Comparison of ENCODE assay signal across 18 mouse cellular contexts in the genomic region with DNA sequence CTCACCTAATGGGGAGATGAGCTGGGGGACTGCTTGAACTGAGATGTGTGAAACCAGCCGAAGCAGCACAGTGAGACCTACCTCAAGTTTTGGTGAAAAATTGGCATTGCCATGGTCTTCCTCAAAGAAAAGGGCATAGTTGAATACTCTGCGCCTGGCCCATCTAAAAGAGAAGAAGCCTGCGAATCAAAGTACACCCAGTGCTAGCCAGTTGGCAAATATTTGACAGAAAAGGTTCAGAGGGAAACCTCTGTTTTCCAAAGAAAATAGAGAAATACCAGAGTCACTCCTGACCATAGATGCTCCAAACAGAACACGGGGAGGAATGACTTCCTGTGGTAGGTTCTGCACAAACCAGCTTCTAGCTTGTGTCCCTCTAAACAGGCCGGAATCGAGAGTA.
"Had no signal": no experiment of that assay in that cellular context is flagged by ENCODE, and none has a peak within 500 bp of the region (broad histone marks: within the 10 kb centered on the region; RNA-seq: fewer than 3 reads in every experiment).

No protein-coding gene starts in this region.

- H3K36me3 ChIP-seq: liver, embryonic 13.5 days; midbrain, embryonic 12.5 days; midbrain, embryonic 15.5 days; neural tube, embryonic 12.5 days; neural tube, embryonic 15.5 days had no signal

- H3K4me2 ChIP-seq: liver, embryonic 13.5 days; lung, embryonic 14.5 days; midbrain, embryonic 12.5 days; midbrain, embryonic 15.5 days; neural tube, embryonic 12.5 days; neural tube, embryonic 15.5 days had no signal

- H3K27ac ChIP-seq: left cerebral cortex, adult 2 months; liver, embryonic 13.5 days; macrophage; midbrain, embryonic 12.5 days; midbrain, embryonic 15.5 days; neural tube, embryonic 12.5 days; neural tube, embryonic 15.5 days; stomach, postnatal 0 days had no signal

- H3K4me3 ChIP-seq: left cerebral cortex, adult 2 months; liver, embryonic 13.5 days; midbrain, embryonic 12.5 days; midbrain, embryonic 15.5 days; neural tube, embryonic 12.5 days; neural tube, embryonic 15.5 days had no signal

- H3K9ac ChIP-seq: liver, embryonic 13.5 days; lung, embryonic 14.5 days; midbrain, embryonic 12.5 days; midbrain, embryonic 15.5 days; neural tube, embryonic 12.5 days; neural tube, embryonic 15.5 days had no signal

- H3K9me3 ChIP-seq: liver, embryonic 13.5 days; midbrain, embryonic 12.5 days; midbrain, embryonic 15.5 days; neural tube, embryonic 12.5 days; neural tube, embryonic 15.5 days had no signal

- DNase-seq: layer of hippocampus, postnatal 36 days; liver, embryonic 13.5 days; lung, embryonic 14.5 days; right cerebral cortex, adult 18-20 months; right cerebral cortex, postnatal 14 days; right cerebral cortex, postnatal 4 days; thymus, adult 2 months; thymus, postnatal 14 days; thymus, postnatal 4 days had no signal

- H3K27me3 ChIP-seq: liver, embryonic 13.5 days; midbrain, embryonic 12.5 days; midbrain, embryonic 15.5 days; neural tube, embryonic 12.5 days; neural tube, embryonic 15.5 days had no signal

- ATAC-seq: intestine, postnatal 0 days; lung, postnatal 0 days; midbrain, embryonic 15.5 days had no signal
